Mouse (Mus musculus): ENCODE data around the gene Lrmda.

The Lrmda gene

DNA sequence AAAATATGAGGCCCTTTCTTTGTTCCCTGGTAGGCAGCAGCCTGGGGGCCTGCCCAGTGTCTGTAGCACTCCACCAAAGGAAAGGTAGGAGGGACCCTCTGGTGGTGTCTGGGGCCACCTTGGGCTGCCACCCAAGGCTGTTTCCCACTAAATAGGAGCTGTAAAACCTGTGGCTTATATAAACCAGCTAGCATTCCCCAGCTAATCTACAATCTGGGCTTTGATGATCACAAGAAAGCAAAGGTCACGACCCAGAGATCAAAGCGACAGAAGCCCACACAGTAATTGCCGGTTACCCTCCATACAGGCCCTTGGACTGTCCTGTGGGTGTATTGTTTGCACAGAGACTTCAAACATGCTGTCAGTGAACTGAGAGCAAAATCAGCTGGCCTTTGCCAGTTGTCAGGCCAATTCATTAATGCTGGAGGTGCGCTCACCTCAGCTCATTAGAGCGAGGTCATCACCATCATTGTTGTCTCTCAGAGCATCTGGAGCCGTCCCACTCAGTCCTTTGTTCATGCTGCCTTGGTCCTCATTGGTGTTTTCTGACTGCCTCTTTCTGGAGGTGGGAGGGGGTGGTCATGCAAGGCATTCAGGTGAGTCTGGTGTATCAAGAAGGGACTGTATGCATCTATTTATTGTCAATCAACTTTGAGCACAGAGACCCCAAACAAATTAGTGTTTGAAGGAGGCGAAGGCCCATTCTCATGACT is 570.1 kb downstream of the Lrmda start:
- no peak for DNase-seq

DNA sequence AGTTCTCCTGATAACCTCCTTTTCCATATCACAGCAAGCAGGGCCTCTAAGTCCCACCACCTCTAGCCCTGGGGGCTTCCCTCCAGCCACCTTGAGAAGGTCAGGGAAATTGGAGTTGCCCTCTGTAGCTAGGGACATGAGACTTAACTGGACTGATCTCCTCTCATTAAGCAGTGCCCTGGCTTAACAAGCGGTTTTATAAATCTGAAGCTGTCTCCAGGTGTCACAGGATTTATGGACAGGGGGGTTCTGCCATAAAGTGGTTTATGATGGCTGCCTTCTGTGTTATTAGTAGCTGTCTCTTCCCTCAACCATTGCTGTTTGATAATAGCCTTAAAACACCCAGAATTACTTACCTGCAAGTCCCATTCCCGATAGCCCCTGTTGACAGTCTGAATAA is 571.7 kb downstream of the Lrmda start:
- no peak for DNase-seq

DNA sequence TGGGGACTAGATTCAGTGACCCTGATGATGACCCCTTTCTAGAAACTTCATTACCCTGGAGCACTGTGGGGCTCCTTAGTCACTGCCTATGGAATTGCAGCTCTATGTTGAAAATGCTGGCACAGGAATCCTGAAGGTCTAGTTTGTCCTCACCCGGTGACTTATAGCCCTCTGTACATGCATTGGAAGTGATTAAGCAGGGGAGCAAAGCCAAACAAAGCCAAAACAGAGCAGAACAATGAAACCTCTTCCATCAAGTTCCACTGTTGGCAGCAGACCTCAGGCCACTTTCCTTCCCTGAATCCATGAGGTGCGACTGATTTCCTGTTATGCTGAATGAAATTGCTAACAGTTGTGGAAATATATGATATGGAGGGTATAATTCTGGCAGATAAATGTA is 578.0 kb downstream of the Lrmda start:
- DNase-seq = no peak

DNA sequence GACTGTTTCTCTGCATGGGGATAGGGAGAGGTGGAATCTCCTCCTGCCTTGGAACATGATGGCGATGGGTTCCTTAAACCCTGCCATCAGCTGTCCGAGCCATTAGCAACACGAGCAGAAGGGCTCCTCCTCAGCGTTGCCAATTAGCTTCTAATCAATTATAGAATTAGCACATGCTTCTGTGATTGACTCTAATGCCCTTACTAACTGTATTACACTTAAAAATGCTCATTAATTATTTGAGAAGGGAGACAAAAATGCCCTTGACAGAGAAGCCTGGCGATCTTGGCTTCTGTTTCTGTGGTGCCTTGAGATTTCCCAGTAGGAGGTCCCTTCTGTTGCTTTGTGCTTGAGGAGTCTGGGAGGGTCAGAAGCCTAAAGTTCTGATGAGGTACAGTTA is 579.1 kb downstream of the Lrmda start:
- DNase-seq = no peak

DNA sequence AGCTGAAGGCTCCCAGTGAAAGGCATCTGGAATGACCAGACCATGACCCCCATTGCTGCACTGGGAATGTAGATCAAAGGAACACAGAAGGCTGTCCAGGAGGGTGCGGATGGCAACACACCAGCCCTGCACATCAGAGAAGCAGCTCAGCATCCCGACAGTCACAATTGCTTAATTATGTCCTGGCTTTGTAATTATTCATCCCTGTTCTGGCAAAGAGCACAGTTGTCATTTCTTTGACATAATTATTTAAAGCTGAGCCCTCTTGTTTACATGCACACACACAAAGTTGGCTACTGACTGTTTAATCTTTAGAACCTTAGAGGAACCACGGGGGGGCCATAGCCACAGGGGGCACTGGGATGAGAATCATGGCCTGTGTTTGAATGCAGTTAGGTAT is 580.7 kb downstream of the Lrmda start:
- DNase-seq = no peak

DNA sequence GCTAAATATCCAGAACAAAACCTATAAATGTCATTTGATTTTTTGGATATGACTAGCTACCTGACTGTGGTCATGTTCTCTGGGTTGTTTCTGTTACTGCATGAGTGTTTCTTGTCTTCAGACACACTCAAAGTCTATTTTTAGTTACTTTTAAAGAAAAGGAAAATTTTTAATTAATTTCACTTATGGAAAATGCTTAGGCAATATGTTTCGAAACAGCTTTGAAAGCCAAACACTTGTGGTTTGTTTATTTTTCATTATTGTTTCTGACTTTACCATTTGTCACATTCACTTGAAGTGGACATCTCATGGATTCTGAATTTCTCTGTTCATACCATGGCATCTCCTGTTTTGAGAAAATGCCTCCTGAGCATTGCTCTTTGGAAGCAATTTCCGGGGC is 582.8 kb downstream of the Lrmda start:
- no peak for DNase-seq

DNA sequence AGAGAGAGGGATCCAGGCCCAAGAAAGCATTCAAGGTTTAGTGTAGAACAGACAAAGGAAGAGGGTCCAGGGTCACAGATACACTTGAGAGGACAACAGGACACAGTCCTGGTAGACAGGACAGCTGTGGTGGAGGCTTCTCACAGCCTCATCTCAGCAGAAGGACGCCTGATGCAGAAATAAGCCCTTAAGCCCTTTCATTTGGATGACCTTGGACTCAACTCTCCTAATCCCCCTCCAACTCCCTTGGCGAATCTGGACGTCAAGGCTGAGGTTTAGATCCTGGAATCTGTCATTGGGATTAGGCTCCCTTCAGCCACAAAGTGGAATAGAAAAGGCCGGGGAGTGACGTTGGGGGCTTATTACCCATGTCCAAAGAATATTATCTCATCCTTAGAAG is 589.1 kb downstream of the Lrmda start:
- no peak for DNase-seq

DNA sequence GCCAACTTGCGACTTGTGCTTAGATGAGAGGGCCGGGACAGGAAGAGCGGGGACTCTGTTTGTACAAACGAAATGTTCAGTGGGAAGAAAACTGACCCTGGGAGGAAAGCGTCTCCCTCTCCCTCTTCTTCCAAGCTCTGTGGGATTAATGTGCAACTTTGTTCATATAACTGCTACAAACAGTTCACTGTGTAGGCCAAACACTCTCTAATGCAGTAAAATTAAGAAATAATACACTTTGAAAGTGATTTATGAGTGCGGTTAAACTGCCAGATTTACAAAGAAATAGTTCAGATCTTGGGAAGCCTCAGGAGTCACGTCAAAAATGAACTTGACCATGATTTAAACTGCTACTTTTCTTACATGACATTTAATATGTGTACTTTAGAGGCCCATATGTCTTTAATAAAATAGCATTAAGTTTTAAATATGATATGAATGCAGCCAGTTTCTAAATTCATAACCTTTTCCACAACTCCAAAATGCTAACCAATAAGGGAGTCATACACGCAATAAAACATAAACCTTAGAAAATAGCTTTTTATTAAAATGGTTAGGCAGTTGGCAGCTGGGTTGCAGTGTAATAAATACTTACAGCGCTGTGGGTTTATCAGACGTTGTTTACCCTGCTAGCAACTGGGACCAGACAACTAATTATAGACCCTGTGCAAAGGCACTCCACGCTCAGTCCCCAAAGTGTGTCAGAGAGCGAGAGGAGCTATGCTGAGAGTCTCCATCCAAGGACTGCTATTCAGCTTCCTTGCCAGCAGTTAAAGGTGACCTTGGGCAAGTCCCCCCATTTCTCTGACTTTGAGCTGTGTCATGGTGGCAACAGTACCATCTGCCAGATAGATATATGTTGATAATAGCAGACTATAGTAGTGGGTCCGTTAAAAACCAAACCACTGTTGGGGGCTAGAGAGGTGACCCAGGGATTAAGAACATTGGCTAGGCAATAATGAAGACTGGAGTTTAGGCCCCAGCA is 590.0 kb downstream of the Lrmda start:
- DNase-seq = no peak

DNA sequence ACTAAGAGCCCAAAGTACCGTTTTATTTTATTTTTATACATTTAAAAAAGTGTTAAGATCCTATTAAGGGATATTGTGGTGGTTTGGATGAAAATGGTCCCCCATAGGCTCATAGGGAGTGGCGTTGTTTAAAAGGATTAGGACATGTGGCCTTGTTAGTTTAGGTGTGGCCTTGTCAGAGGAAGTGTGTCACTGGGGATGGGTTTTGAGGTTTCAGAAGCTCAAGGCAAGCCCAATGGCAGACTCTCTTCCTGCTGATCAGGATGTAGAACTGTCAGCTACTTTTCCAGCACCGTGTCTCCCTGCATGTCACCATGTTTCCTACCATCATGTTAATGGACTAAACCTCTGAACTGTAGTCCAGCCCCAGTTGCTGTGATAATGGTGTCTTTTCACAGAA is 591.5 kb downstream of the Lrmda start:
- DNase-seq = no peak

DNA sequence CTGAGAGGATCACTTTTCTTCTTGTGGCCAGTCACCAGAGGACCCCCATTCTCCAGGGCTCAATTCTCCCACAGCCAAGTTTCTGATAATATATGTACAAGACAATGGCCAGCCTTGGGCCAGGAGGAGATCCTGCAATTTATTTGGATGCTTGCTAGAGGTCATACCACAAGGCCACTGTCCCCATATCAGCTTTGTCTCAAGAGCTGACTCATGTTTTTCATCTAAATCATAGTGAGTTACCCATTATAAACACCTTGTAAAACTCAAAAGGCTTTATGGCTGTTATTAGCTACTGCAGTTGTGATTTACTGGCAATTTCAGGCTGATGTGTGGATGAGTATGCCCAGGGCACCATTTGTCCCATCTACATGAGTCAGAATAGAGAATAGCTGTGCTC is 600.7 kb downstream of the Lrmda start:
- no peak for DNase-seq

DNA sequence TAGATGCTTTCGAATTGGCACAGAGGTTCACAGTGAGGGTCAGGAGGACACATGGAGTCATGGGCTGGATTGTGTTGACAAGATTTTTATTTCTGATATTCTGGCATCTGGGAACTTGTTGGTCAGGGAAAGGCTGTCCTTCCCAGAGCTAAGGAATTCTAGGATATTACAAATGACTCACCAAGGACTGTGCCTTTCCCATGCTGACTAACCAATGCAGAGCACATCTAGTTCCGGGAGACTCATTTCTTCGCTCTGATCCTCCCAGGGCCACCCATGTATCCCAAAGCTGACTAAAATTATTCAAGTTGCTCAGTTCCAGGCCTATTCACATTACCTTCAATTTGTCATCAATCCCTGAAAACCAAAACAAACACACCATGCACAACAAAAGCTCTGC is 602.4 kb downstream of the Lrmda start:
- no peak for DNase-seq

DNA sequence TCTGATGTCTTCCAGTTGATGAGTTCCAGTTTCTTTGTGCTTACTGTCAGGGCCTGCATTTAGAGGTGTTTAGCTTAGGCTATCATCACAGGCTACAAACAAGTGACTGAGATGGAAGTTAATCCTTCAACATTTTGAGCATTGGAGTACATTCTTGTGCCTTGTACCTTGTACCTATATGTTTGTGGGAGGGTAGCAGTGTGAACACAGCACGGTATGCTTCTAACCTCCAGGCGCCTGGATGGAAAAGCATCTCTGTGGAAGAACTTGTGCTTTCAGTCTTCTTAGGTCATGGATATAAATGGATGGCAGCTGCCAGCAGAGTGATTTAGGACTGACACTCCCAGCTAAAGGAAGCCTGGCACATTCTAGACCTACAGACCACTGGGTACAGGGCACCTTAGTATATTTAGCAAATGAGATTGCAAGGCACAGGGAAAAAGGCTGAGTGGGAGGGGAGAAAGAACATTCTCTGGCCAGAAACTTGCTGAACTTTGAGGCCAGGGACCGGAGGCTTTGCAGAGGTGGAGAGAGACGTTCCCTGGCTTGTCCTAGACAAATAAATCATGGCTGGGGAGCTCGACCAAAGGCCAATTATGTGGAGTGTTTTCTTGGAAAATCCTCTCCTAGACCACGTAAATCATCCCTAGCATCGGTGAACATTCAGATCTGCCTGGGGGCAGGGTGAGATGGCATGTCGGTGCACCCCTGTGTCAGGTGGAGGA is 607.8 kb downstream of the Lrmda start:
- no peak for DNase-seq

DNA sequence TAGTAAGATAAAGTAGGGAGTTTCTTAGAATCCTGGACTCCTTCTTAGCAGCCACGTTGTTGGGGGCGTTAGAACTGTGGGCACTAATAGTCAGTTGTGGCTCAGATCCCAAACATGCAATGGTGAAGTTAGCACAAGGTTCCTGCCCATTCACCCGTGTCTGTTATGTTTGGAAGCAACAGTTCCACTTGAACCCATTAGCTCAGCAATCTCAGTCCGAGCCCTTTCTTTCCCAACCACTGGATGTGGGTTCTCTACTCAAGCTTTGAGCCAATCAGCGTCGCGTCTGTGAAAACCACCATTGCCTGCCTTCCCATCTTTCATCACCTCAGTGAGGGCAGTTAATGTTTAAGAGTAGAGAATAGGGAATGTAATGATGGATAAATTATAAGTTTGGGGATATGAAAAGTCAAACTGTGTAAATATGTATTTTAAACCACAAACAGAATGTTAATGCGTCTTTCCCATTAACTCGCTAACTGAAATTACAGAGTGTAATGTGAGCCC is 610.9 kb downstream of the Lrmda start:
- no peak for DNase-seq

DNA sequence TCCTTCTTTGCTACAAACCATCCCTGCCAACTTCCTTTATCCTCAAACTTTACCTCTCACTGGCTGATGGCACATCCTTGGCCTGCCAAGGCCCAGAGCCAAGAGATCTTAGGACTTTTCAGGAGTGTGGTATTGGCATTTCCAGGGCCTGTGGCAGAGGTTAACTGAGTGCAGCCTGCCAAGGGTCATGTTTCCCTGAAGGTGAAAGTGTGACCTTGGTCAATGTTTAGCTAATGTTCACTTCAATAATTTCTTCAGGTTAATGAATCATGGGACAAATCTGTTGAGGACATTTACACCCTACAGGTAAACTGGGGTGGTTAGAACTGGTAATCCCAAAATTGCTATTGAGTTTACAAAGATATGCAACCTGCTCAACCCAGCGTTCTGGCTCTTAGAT is 614.1 kb downstream of the Lrmda start:
- no peak for DNase-seq

DNA sequence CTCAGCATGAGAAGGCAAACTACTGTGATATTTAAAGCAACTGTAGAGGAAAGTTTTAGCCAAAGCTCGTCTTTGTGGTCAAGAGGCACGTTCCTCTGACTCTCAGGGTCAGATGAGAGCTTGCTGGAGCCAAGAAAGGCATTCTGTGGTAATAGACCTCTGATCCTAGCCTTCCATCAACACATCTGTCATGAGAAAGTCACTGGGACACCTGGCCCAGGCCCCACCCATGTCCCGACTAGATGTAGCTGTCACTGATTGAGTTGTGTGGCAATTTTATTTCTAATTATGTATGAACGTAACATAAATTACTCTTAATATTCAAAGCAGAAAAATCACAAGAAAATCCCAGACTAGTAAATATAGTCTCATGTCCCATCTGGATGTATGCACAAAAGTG is 624.0 kb downstream of the Lrmda start:
- DNase-seq = no peak

DNA sequence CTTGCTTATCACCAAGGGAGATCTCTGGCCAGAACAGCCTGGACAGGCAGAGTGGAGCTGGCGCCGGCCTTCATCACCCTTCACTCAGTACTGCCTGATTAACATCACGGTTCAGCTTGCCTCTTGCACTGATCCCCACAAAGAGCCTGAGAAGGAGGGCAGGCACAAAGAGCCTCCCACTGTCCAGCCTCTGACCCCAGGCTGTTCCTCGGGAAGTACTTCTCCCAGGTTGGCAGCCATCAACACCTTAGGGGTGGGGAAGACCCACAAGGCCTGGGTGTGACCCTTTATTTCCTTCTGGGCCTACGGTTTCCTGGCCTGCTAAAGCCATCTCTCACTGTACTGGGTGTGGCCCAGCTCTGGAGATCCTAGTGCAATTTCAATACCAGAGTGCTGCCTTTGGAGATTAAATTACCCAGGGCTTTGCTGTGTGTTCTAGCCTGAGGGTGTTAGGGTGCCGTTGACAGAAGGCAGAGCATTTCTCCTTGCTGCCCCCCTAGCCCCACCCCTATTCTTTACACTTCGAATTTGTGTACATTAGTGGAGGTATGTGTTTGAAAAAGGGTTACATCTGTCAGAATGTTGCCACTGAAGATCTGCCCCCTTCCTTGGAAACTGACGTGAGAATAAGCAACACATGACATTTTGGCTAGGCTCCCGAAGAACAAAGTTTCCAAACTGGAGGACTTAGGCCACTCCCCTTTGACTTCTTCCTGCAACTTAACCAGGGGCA is 628.5 kb downstream of the Lrmda start:
- no peak for DNase-seq

DNA sequence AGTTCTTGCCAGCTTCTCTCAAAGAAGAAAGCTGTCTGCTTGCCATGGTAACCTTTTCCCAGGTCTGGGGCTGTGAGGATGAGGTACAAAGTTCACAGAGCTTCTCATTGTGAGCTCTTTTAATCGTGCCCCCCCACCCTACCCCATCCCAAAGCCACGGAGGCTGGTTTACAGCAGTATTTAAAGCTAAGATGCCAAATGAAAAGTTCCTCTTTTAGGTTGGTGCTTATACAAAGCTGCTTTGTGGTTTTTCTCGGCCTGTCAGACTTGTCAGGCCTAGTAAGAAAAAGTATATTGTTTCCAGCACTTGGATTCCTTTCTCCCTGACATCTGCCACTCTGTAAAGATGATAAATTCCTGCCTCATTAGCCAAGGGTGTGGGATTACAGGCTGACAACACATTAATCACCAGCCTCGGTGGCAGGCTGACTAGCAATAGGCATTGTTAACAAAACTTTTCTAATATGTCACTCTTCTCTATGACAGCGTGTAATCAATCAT is 629.9 kb downstream of the Lrmda start:
- no peak for DNase-seq

DNA sequence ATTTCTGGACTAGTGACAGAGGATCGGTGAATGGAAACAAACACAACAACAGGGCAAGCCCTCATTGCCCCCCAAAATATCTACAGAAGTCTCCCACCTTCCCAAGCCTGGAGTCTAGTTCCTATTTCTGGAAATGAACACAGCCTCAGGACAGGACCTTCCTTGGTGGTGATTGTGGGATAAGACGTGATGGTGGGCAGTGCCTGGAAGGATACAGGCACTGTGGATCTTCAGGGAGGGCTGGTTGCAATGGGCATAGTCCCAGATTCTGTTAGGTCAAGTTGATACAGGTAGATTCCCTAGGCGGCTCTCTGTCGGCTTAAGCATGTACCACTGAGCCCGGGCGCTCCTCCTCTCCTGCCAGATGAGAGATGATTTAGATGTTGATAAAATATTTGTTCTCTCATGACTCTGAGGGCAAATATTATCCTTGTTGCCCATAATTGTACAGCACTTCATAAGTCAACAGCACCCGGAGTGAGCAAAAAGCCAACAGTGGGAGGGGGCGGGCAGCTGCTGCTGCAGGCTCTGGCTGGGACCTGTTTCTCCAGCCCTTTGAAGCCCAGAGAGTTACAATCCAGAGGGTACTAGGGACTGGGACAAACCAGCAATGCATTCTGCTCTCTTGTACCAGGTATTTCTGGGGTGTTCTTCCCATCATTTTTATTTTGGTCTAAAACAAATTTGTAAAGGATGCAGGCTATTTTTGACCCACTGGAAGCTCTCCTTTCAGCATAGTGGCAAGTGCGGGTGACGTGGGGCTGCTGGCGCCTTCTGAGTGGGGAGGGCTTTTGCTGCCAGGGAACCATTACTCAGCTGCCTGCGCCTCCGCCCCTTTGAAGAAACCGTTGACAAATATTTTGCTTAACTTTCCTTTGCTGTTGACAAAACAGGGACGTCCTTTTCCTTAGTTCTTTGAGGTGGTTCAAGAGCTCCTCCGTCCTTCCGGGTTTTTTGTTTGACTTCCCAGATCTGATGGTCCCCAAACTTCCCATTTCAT is 630.8 kb downstream of the Lrmda start:
- no peak for DNase-seq

DNA sequence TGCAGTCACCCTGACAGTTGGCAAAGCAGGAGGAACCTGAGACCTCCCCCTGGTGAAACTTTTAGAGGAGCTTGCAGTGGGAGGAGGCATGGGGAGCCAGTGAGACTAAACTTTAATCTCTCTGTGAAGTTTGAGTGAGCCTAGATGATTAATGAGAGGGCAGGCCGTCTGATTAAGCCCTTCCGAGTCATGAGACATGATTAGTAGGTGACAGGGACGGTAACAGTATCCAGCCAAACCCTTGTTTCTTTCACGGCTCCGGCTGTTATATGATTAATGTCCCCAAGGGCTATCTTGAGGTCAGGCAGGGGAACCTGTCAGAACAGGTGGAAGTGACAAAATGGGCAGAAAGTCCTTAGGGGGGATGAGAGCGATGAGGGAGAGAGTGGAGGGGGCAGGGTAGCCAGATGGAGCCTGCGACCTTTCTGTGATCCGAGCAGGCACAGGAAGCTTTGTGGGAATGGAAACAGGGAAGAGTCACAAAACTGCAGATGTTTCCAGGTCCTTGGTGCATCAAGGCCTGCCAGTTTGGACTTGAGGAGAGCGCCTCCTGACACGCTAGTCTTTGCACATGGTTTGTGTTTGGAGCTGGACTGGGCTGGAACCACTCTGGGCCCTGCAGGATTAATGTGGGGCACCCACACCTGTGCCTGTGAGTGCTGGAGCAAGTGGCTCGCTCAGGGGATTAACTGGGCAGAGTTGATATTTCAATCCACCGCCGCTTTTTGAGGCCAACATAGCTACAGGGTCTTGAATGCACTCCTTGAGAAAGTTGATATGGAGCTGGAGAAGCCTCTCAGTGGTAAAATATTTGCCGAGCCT is 631.8 kb downstream of the Lrmda start:
- no peak for DNase-seq

DNA sequence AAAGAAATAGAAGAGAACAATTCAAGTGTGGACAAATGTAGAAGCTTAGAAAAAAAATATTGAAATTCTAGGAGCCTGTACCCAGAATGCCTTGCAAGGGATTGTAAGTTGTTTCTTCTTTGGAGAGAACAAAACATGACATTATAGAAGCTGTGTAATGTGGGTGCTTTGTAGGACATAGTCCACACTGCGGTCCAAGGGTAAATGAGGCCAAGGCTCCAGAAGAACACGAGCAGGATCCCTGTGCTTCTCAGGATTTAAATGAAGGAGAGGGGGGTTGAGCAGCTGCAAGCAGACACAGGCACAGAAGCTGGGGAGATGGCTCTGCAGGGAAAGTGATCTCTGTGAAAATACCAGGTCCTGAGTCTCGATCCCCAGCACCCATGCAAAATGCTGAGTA is 643.0 kb downstream of the Lrmda start:
- DNase-seq = no peak

Data from cerebellum, postnatal 25 days (tissue).